Mouse (Mus musculus): ENCODE data around the gene Dguok.

- TF ChIP-seq CTCF (IDR thresholded peaks at IDR 0.05; ENCODE audit: borderline replicate concordance, insufficient read depth, low read depth, low read length) (no peak), POLR2A (IDR thresholded peaks at IDR 0.05; ENCODE audit: borderline replicate concordance, insufficient read depth, low read length) (no peak)
Measured at GRCm38 (mm10) chr6:83488200-83488599, 18.6 kb downstream of the Dguok start.
